Mouse (Mus musculus) brain, embryonic 14.5 days (tissue): Measurements from ENCODE around the gene Cep83.

Source experiments
- CTCF ChIP-seq: fragments of 200-500 bp; IDR thresholded peaks from 2 replicates; pipeline ENCODE4 v1.5.1; 2012; ENCODE audit warnings: inconsistent platforms, mild to moderate bottlenecking, moderate library complexity, borderline replicate concordance; ENCODE audit not compliant: insufficient read depth, insufficient read length; ENCODE audit errors: extremely low read depth
- POLR2A ChIP-seq: fragments of 200-500 bp; IDR thresholded peaks from 2 replicates; pipeline ENCODE4 v1.6.1; 2012; ENCODE audit warnings: mild to moderate bottlenecking, inconsistent platforms, borderline replicate concordance; ENCODE audit not compliant: poor library complexity, insufficient read depth, insufficient read length, severe bottlenecking; ENCODE audit errors: extremely low read depth

GRCm38 (mm10) chr10:94794666-94795244, 106.3 kb downstream of the Cep83 start:
- TF ChIP-seq CTCF = no peak
- no peak for TF ChIP-seq POLR2A
